Mouse (Mus musculus) left cerebral cortex, adult 11 months (tissue): ENCODE data around the gene Cfdp1.
"Not testable (repeated sequence)": the region's sequence is repeated elsewhere in the genome, so short reads cannot be mapped to it uniquely, and the experiment has no call there.

Source experiments
- DNase-seq: peaks from one replicate; pipeline ENCODE4 v3.0.0; 2022; ENCODE audit warnings: low spot score

Gene Cfdp1

GRCm38 (mm10) chr8:111855977-111856376 is 1.9 kb upstream of the Cfdp1 start:
- DNase-seq, result no peak

GRCm38 (mm10) chr8:111853219-111853618 is 872 bp downstream of the Cfdp1 start:
- not testable (repeated sequence) for DNase-seq

- DNase-seq, result no peak
Measured at GRCm38 (mm10) chr8:111846746-111847145, 7.3 kb downstream of the Cfdp1 start.

GRCm38 (mm10) chr8:111835540-111835939 is 18.6 kb downstream of the Cfdp1 start:
- DNase-seq, result no peak

- DNase-seq, result no peak
Measured at GRCm38 (mm10) chr8:111834011-111834410, 20.1 kb downstream of the Cfdp1 start.

- DNase-seq, result no peak
Measured at GRCm38 (mm10) chr8:111832983-111833382, 21.1 kb downstream of the Cfdp1 start.

GRCm38 (mm10) chr8:111831996-111832395 is 22.1 kb downstream of the Cfdp1 start:
- no peak for DNase-seq

- DNase-seq, result no peak
Measured at GRCm38 (mm10) chr8:111828595-111828994, 25.5 kb downstream of the Cfdp1 start.

- DNase-seq, result no peak
Measured at GRCm38 (mm10) chr8:111825219-111825618, 28.9 kb downstream of the Cfdp1 start.

GRCm38 (mm10) chr8:111824334-111824733 is 29.8 kb downstream of the Cfdp1 start:
- DNase-seq, result no peak

GRCm38 (mm10) chr8:111821199-111821598 is 32.9 kb downstream of the Cfdp1 start:
- no peak for DNase-seq

GRCm38 (mm10) chr8:111820691-111821090 is 33.4 kb downstream of the Cfdp1 start:
- no peak for DNase-seq

GRCm38 (mm10) chr8:111820018-111820417 is 34.1 kb downstream of the Cfdp1 start:
- no peak for DNase-seq

- no peak for DNase-seq
Measured at GRCm38 (mm10) chr8:111818556-111818955, 35.5 kb downstream of the Cfdp1 start.

- no peak for DNase-seq
Measured at GRCm38 (mm10) chr8:111815078-111815477, 39.0 kb downstream of the Cfdp1 start.

- DNase-seq, result no peak
Measured at GRCm38 (mm10) chr8:111813818-111814217, 40.3 kb downstream of the Cfdp1 start.

GRCm38 (mm10) chr8:111812835-111813234 is 41.3 kb downstream of the Cfdp1 start:
- no peak for DNase-seq

- no peak for DNase-seq
Measured at GRCm38 (mm10) chr8:111810656-111811336, 43.3 kb downstream of the Cfdp1 start.

- no peak for DNase-seq
Measured at GRCm38 (mm10) chr8:111808891-111809622, 45.0 kb downstream of the Cfdp1 start.

GRCm38 (mm10) chr8:111808006-111808405 is 46.1 kb downstream of the Cfdp1 start:
- no peak for DNase-seq

- DNase-seq, result no peak
Measured at GRCm38 (mm10) chr8:111803362-111803761, 50.7 kb downstream of the Cfdp1 start.

GRCm38 (mm10) chr8:111802256-111802655 is 51.8 kb downstream of the Cfdp1 start:
- DNase-seq, result no peak

GRCm38 (mm10) chr8:111801456-111801855 is 52.6 kb downstream of the Cfdp1 start:
- no peak for DNase-seq

GRCm38 (mm10) chr8:111796528-111796927 is 57.6 kb downstream of the Cfdp1 start:
- DNase-seq, result no peak
